Mouse (Mus musculus): ENCODE measurements at regions not wholly inside any gene's neighbourhood (a gene's known extent, or its start where the extent isn't known, plus 50 kb on each side); places are given as distances from the start of the nearest gene placed in this dataset.

GRCm38 (mm10) chr1:14595961-14596360 is 1497.2 kb downstream of the 4930444P10Rik start:
- TF ChIP-seq CTCF (IDR thresholded peaks at IDR 0.05; ENCODE audit: low read depth, low read length) (no peak), POLR2A (IDR thresholded peaks at IDR 0.05; ENCODE audit: borderline replicate concordance, low read depth, low read length) (no peak)

All from bone marrow macrophage, adult 2 months (primary cell).